Mouse (Mus musculus) small intestine, adult 2 months (tissue): ENCODE results near the gene Papss2. TPM values are rescaled to one million over a fixed set of nuclear protein-coding genes. Genes with fewer than 3 reads are reported as not detected.

Experiments used
- H3K27ac ChIP-seq: fragments of 200-500 bp; 2 replicates; pipeline ENCODE4 v1.5.1; 2012; ENCODE audit warnings: low read depth, low read length, control low read depth, inconsistent platforms; ENCODE audit not compliant: insufficient read depth
- H3K27me3 ChIP-seq: fragments of 200-500 bp; 2 replicates; pipeline ENCODE4 v1.6.1; 2012; ENCODE audit warnings: mild to moderate bottlenecking, moderate library complexity, low read length, inconsistent platforms; ENCODE audit not compliant: control insufficient read depth, insufficient read depth
- H3K36me3 ChIP-seq: fragments of 200-500 bp; 2 replicates; pipeline ENCODE4 v1.6.1; 2012; ENCODE audit warnings: mild to moderate bottlenecking, low read length, control low read depth, inconsistent platforms; ENCODE audit not compliant: control insufficient read depth, insufficient read depth
- H3K4me1 ChIP-seq: fragments of 200-500 bp; 2 replicates; pipeline ENCODE4 v1.6.1; 2012; ENCODE audit warnings: low read length, inconsistent platforms, mixed read lengths; ENCODE audit not compliant: control insufficient read depth, insufficient read depth, insufficient read length
- H3K4me3 ChIP-seq: fragments of 200-500 bp; 2 replicates; pipeline ENCODE4 v1.5.1; 2012; ENCODE audit warnings: low read depth, mild to moderate bottlenecking, control low read depth, inconsistent platforms, low read length, moderate library complexity
- CTCF ChIP-seq: fragments of 200-500 bp; IDR thresholded peaks from 2 replicates; pipeline ENCODE4 v1.5.1; 2012; ENCODE audit warnings: low read depth, mild to moderate bottlenecking, control low read depth, inconsistent platforms, low read length, moderate library complexity, mixed read lengths; ENCODE audit not compliant: insufficient replicate concordance, insufficient read length; ENCODE audit errors: extremely low read depth
- POLR2A ChIP-seq: fragments of 200-500 bp; IDR thresholded peaks from 2 replicates; pipeline ENCODE4 v1.6.1; 2012; ENCODE audit warnings: low read depth, mild to moderate bottlenecking, control low read depth, inconsistent platforms, low read length, moderate library complexity
- WGBS: fragments of 180-500 bp; shearing (Covaris S2); methylation state at CpG from one replicate; pipeline ENCODE4 v1.1.7; 2018; 5-methylcytosine and 5-hydroxymethylcytosine counted together
- polyA plus RNA-seq: library from polyadenylated mRNA; depleted of rRNA; stranded (reverse); fragments of >200 nt; gene quantifications from 2 replicates; pipeline ENCODE4 v1.2.3, GENCODE M21; 2012

Papss2 gene
- polyA plus RNA-seq, 1 experiment: 24.3 TPM

DNA sequence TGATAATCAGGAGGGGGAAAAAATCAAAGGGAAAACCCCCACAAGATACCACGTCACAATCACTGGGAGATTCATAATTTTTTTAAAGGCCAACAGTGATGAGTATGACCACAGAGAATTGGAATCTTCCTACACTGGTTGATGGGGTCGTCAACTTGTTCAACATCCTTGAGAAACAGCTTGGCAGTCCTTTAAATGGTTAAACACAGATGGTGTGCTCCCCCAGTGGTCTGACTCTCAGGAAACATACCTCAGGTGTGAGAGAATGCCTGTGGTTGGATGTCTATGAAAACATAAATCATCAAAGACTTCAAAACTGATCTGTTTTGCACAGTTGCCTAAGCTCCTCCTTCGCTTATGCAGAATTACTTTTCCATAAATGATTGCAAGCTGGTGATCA is 20.7 kb upstream of the Papss2 start:
- Histone ChIP-seq H3K27me3 (peaks cover 3% of the 10 kb centered on the region), H3K36me3 (no peaks in the 10 kb centered on the region), H3K4me1 (peaks cover 21% of the 10 kb centered on the region; the same call in 1 of the 2 replicates), H3K4me3 (no peak overlapping the region), H3K27ac (no peak overlapping the region)
- WGBS: 82% methylated on average over 3 of the region's 3 CpGs
- TF ChIP-seq POLR2A: no peak
- TF ChIP-seq CTCF: no peak

DNA sequence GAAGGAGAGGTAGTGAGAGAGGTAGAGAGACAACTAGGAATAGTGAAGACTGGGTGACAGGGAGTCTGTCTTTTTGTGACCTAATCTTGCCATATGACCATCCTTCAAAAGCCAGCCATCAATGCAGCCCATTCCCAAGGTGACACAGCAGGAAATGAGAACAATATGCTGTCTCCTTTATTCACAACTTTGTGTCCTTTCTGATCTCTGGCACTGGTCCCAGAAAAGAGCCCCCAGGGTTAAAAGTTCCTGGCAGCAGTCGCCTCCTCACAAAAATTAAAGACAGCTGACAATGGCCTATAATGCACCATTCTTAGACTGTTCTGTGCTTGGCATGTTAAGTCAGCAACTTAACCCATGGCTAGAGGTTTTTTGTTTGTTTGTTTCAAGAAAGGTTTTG is 17.8 kb upstream of the Papss2 start:
- H3K27me3 ChIP-seq: peaks cover 3% of the 10 kb centered on the region
- H3K4me1 ChIP-seq: peaks cover 14% of the 10 kb centered on the region; the same call in 1 of the 2 replicates
- H3K27ac ChIP-seq: no peak overlapping the region
- no peak overlapping the region for H3K4me3 ChIP-seq
- TF ChIP-seq POLR2A: no peak
- TF ChIP-seq CTCF: no peak
- no peaks in the 10 kb centered on the region for H3K36me3 ChIP-seq
- WGBS: 79% methylated on average over 1 of the region's 1 CpGs

DNA sequence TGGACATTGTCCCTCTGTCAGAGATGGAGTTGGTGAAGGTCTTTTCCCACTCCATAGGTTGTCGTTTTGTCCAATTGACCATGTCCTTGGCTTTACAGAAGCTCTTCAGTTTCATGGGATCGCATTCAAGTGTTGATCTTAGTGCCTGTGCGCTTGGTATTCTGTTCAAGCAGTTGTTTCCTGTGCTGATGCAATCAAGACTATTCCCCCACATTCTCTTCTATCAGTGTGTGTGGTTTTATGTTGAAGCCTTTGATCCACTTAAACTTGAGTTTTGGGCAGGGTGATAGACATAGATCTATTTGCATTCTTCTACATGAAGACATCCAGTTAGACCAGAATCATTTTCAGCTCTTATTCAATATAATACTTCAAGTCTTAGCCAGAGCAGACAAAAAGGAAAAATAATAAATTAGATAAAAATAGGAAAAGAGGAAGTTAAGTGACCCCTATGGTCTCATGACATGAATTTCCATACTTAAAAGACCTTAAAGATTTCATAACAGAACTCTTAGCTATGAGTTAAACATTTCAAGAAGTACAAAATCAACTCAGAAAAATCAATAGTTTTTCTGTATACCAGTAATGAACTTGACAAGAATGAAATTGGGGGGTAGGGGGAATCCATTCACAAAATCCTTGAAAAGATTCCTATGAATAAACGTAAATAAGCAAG is 12.4 kb upstream of the Papss2 start:
- Histone ChIP-seq H3K27ac (no peak overlapping the region), H3K4me1 (no peaks in the 10 kb centered on the region), H3K36me3 (no peaks in the 10 kb centered on the region), H3K27me3 (no peaks in the 10 kb centered on the region), H3K4me3 (no peak overlapping the region)
- TF ChIP-seq CTCF: no peak
- TF ChIP-seq POLR2A: no peak
- 86% methylated on average over 4 of the region's 4 CpGs for WGBS

DNA sequence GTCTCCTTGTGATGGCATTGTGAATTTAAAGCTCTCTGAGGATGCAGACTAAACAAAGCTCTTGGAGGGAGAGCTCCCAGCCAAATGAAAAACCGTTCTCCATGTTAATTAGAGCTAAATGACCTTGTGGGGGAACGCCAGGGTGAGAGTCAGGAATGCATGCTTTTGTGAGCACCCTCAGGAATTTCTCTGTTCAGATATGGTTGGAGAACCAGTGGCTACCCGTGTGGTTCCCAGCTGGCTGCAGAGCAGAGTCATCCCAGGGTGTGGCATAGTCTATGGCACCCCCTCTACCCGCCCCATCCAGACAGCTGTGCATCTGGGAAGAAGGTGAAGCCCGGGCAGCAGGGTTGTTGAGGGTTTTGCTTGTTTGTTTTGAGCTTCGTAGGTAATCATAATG is 7.9 kb upstream of the Papss2 start:
- H3K27ac ChIP-seq: no peak overlapping the region
- H3K36me3 ChIP-seq: no peaks in the 10 kb centered on the region
- TF ChIP-seq CTCF: no peak
- no peak for TF ChIP-seq POLR2A
- H3K27me3 ChIP-seq: no peaks in the 10 kb centered on the region
- no peak overlapping the region for H3K4me3 ChIP-seq
- WGBS: 36% methylated on average over 6 of the region's 6 CpGs
- H3K4me1 ChIP-seq: no peaks in the 10 kb centered on the region

DNA sequence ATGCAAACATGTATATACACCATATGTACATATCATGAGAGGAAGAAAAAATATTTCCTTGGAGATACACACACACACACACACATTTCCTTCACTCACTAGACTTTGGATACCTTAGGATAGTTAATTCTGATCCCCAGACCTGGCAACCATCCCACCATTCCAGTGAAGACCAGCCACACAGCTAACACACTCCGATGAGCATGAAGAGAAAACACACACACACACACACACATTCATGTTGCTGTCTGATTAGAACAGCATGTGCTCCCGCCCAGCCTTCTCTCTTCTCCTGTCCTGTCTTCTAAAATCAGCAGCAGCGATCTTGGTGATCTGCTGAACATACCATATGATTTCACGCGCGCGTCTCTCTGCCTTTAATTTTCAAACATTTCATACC is 2.8 kb upstream of the Papss2 start:
- TF ChIP-seq CTCF: no peak
- no peak for TF ChIP-seq POLR2A
- H3K27ac ChIP-seq: no peak overlapping the region
- WGBS: 96% methylated on average over 7 of the region's 7 CpGs

DNA sequence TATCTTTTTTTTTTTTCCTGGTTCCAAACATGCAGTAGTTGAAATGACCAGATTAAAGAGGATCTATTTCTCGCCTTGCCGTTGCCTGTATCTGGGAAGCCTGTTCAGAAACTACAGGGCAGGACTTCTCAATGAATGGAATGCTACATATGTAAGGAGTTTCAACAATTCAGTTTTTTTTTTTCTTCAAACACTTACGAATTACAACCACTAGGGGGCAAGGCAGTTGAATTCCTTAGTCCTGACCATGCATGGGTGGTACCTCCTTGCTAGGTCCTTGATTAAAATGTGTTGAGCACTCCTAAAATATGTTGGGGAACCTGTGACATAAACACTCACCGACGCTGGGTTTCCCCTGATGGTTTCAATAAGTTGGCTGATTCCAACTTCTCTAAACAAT is 1.7 kb upstream of the Papss2 start:
- TF ChIP-seq CTCF (no peak), POLR2A (no peak)

More for the DNA sequence above, 2.8 kb upstream of the Papss2 start:
- no peaks in the 10 kb centered on the region for H3K4me1 ChIP-seq
- no peaks in the 10 kb centered on the region for H3K27me3 ChIP-seq
- no peaks in the 10 kb centered on the region for H3K36me3 ChIP-seq
- no peak overlapping the region for H3K4me3 ChIP-seq

DNA sequence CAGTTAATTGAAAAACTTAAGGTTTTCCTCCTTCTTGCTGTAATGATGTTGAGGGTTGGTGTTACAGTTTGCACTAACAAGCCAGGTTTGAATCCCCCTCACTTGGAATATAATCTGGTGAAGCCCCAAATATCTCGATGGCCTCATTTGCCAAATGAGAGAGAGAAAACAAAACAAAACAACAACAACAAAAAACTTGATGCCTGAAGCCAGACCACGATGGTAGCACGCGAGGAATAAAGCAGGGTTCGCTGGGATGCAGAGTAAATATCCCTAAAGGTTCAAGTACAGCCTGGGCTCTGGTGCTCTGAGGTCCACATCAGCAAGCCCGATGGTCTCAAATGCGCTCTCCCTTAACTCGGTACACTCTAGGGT is 472 bp upstream of the Papss2 start:
- WGBS: 15% methylated on average over 8 of the region's 8 CpGs
- Histone ChIP-seq H3K4me3 (peak overlapping the region; percentile 83), H3K27me3 (no peaks in the 10 kb centered on the region), H3K36me3 (peaks cover 7% of the 10 kb centered on the region; the same call in 1 of the 2 replicates), H3K4me1 (no peaks in the 10 kb centered on the region), H3K27ac (peak overlapping the region; percentile 10; the same call in 1 of the 2 replicates)
- no peak for TF ChIP-seq CTCF
- no peak for TF ChIP-seq POLR2A

More for the DNA sequence above, 1.7 kb upstream of the Papss2 start:
- H3K27me3 ChIP-seq: no peaks in the 10 kb centered on the region
- no peak overlapping the region for H3K27ac ChIP-seq
- peaks cover 7% of the 10 kb centered on the region; the same call in 1 of the 2 replicates for H3K36me3 ChIP-seq
- 60% methylated on average over 5 of the region's 5 CpGs for WGBS
- H3K4me1 ChIP-seq: no peaks in the 10 kb centered on the region
- H3K4me3 ChIP-seq: no peak overlapping the region
